Mouse (Mus musculus) kidney, postnatal 4 days (tissue): ENCODE measurements around the gene Galr2.
"Not testable (repeated sequence)": the region's sequence is repeated elsewhere in the genome, so short reads cannot be mapped to it uniquely, and the experiment has no call there.

Experiments
- DNase-seq, 2 experiments: peaks; one replicate each; pipeline ENCODE4 v3.0.0; 2021; ENCODE audit warnings: mixed read lengths in 2 of 2

The Galr2 gene

GRCm38 (mm10) chr11:116272589-116273468 lies 7.9 kb upstream of the Galr2 start:
- DNase-seq: no peak

DNA sequence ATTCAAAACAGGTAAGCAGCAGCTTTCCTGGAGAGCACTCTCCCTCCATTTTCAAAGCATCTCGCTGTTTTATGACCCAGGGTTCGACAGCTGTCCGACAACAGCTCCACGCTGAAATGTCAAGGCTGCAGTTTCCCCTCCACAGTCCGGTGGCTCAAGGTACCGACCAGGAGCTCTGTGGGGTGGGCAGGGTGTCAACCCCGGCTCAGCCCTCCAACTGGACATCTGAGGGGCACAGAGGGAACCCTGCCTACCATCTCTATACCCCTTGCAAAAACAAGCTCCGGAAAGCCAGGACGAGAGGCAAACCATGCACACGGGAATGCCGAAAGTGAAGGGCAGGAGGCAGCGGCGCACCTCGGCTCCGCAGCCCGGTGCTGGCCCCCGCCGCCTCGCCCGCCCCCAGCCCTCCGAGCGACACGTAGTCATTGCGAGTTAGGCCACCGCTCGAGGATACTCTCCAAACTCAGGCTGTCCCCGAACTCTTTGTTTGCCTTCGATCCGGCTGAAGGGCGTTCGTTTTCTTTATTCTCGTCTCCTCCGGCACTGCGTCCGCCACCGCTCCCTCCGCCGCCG lies 7.2 kb upstream of the Galr2 start:
- DNase-seq: no peak

DNA sequence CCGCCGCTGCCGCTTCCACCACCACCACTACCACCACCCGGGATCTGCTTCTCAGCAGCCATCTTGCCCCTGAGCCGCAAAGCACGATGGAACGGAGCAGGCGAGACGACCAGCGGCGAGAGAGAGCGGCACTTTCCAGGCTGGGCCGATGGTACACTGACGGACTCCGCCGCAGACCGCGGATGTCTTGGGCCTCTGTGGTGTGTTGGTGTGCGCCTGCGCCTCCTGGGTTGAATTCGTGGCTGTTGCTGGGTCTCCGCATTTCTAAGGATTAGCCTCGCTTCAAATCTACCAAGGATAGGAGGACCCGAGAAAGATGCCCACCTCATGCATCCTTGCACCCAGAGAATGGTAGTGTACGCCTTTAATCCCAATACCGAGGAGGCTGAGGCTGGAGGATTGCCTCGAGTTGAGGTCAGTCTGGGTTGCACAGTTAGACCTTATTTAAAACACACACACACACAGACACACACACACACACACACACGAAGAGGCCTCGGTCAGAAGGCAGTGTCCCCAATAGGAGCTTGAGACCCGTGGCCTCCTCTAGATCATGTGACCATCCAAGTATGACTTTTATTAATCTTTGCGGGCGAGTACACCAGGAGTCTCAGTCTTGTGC lies 6.6 kb upstream of the Galr2 start, which contains the start of gene Srp68:
Srp68 (minus strand) TSS at position 173 of the 622 bp plus-strand sequence.
- peak; percentile 96 to 97 for DNase-seq

GRCm38 (mm10) chr11:116277184-116277583 lies 3.6 kb upstream of the Galr2 start:
- DNase-seq: not testable (repeated sequence)

GRCm38 (mm10) chr11:116281671-116282070 lies 932 bp downstream of the Galr2 start:
- DNase-seq: no peak

GRCm38 (mm10) chr11:116282089-116282488 lies 1.4 kb downstream of the Galr2 start:
- peak; percentile 50 to 60 for DNase-seq

DNA sequence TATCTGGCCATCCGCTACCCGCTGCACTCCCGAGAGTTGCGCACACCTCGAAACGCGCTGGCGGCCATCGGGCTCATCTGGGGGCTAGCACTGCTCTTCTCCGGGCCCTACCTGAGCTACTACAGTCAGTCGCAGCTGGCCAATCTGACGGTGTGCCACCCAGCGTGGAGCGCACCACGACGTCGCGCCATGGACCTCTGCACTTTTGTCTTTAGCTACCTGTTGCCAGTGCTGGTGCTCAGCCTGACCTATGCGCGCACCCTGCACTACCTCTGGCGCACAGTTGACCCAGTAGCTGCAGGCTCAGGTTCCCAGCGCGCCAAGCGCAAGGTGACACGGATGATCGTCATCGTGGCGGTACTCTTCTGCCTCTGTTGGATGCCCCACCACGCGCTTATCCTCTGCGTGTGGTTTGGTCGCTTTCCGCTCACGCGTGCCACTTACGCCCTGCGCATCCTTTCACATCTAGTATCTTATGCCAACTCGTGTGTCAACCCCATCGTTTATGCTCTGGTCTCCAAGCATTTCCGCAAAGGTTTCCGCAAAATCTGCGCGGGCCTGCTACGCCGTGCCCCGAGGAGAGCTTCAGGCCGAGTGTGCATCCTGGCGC lies 2.3 kb downstream of the Galr2 start:
- DNase-seq: no peak

GRCm38 (mm10) chr11:116283982-116284381 lies 3.2 kb downstream of the Galr2 start:
- no peak for DNase-seq

GRCm38 (mm10) chr11:116285770-116286191 lies 5.0 kb downstream of the Galr2 start:
- DNase-seq: peak; percentile 67 to 75

DNA sequence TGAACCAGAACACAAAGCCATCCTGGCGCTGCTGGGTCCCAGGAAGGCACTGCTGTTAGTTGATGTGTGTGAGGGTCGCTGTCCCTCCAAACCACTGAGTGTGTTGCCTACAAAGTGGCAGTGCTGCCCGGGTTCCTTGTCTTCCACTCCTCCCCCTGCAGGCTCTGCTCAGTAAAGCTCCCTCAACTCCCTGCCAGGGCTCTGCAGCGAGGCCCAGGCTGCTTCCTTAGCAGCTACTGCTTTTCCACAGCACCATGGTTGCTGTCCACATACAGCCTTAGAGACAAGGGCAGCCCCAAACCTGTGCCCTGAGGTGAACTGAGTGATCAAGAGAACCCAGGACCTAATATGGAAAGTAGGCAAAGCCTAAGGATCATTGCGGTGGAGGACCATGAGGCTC lies 6.6 kb downstream of the Galr2 start:
- DNase-seq: no peak

- DNase-seq: no peak
Measured at GRCm38 (mm10) chr11:116290556-116290955, 9.8 kb downstream of the Galr2 start.

- no peak for DNase-seq
Measured at GRCm38 (mm10) chr11:116292401-116292800, 11.7 kb downstream of the Galr2 start.

GRCm38 (mm10) chr11:116293538-116294137 lies 12.9 kb downstream of the Galr2 start:
- no peak for DNase-seq

GRCm38 (mm10) chr11:116294319-116294718 lies 13.6 kb downstream of the Galr2 start:
- DNase-seq: peak; percentile 74 to 82

- DNase-seq: no peak
Measured at GRCm38 (mm10) chr11:116296191-116296734, 15.5 kb downstream of the Galr2 start.

GRCm38 (mm10) chr11:116297017-116297416 lies 16.3 kb downstream of the Galr2 start:
- no peak for DNase-seq

DNA sequence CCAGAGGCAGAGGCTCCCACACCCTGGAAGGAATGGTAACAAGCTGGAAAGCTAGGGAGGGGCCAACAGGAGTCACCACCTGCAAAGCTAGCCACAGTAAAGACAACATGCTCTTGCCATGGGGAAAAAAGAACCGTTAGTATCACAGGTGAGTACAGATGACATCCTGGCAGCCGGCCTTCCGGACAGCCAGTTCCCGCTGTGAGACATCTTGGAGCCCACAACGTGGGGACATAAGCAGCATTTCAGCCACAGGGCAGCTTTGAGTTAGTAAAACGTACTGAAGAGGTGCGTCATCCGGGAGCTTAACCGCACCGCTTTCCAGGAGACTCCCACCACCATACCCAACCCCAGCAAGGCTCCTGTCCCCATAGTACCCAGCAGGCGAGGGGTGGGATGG lies 17.5 kb downstream of the Galr2 start:
- no peak for DNase-seq

DNA sequence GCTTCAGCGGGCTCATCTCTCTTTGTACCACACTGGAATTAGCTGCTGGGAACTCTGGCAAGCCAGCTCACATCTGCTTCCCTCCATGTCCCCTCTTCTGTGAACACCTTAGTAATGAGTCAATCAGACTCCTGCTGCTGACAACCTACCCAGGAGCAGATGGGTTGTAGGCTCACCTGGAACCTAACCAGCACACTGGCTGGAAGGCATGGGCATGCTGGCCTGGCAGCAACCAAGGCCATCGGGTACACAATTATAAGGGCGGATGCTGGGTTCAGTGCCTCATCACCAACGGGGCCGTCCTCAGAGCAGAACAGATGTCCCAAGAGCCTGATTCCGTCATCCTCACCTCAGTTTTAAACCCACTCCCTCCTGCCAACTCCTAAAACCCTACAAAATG lies 17.9 kb downstream of the Galr2 start:
- DNase-seq: no peak

DNA sequence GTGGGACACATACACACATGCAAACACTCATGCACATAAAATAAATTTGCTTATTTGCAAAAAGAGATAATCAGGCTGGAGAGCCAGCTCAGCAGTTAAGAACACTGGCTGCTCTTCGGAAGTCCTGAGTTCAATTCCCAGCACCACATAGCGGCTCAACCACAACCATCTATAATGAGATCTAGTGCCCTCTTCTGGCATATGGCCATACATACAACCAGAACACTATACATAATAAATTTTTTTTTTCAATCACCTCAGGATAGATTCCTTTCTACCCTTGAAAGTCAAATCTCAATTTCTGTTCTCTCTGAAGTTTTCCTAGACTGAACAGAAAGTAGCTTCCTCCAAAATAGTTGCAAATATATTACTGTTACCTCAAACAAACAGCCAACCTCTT lies 24.7 kb downstream of the Galr2 start:
- DNase-seq: no peak

DNA sequence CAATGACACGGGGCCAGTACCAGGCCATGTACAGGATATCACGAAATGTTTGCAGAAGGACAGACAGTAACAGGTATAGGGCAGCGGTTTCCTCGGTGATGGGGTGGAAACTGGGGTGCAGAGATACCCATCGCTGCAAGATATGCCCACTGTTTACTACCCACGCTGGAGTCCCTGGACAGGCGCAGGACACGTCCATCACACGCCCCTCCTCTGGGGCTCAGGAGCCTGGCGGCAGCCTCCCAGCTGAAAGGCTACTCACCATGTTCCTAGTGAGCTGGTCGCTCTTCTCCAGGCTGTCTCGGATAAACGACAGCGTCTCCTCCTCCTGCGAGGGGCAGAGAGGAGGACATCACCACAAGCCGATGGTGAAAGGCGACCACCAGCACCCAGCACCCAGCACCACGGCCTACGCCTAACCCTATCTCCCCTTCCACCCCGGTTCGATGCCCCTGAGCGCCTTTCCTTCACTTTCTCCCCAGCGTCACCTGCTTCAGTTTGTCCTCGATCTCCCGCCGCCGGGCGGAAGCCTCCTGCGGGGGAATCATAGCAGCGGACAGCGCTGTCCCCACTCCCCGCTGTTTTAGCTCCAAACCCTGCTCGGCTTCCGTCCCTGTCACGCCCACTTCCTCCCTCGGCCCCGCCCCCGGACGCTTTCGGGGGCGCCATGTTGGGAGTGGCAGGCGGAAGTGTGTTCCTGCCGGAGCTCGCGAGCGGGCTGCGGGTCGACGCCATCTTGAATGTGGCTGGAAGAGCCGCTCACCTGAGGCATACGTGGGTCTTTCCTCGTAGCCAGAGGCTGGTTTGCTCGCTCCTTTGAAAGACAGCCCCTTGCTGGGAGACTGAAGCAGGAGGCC lies 25.6 kb downstream of the Galr2 start:
- peak; percentile 97 to 98 for DNase-seq

GRCm38 (mm10) chr11:116307019-116307725 lies 26.4 kb downstream of the Galr2 start, which contains the start of gene Exoc7:
Exoc7 (minus strand) TSS chr11:116307233.
- no peak for DNase-seq
